Mouse (Mus musculus) liver, adult 2 months (tissue): ENCODE data around the gene Ncam1. TPM values are rescaled to one million over a fixed set of nuclear protein-coding genes. Genes with fewer than 3 reads are reported as not detected.

Source experiments
- DNase-seq: peaks from one replicate; pipeline ENCODE4 v3.0.0-alpha.2; 2011; ENCODE audit warnings: low read depth, low spot score; ENCODE audit errors: extremely low read depth
- H3K27ac ChIP-seq: fragments of 200-500 bp; replicated peaks from 2 replicates; pipeline ENCODE4 v1.5.1; 2012; ENCODE audit warnings: low read depth, mild to moderate bottlenecking, control low read depth, inconsistent platforms, low read length; ENCODE audit not compliant: insufficient read depth
- H3K27me3 ChIP-seq: fragments of 200-500 bp; 2 replicates; pipeline ENCODE4 v1.6.1; 2012; ENCODE audit warnings: mild to moderate bottlenecking, moderate library complexity, low read length, inconsistent platforms; ENCODE audit not compliant: control insufficient read depth, insufficient read depth
- H3K36me3 ChIP-seq: fragments of 200-500 bp; 2 replicates; pipeline ENCODE4 v1.6.1; 2012; ENCODE audit warnings: low read length, inconsistent platforms; ENCODE audit not compliant: control insufficient read depth, insufficient read depth
- H3K4me1 ChIP-seq: fragments of 200-500 bp; 2 replicates; pipeline ENCODE4 v1.6.1; 2011; ENCODE audit warnings: low read length; ENCODE audit not compliant: control insufficient read depth, insufficient read depth
- H3K4me3 ChIP-seq: fragments of 200-500 bp; 2 replicates; pipeline ENCODE4 v1.5.1; 2011; ENCODE audit warnings: low read depth, mild to moderate bottlenecking, control low read depth, low read length, moderate library complexity; ENCODE audit not compliant: insufficient read depth
- H3K79me2 ChIP-seq: fragments of 200-500 bp; 2 replicates; pipeline ENCODE4 v1.6.1; 2012; ENCODE audit warnings: inconsistent platforms, mild to moderate bottlenecking, low read length, moderate library complexity; ENCODE audit not compliant: control insufficient read depth, insufficient read depth
- H3K9ac ChIP-seq: fragments of 200-500 bp; 2 replicates; pipeline ENCODE4 v1.6.1; 2012; ENCODE audit warnings: low read depth, mild to moderate bottlenecking, control low read depth, inconsistent platforms, low read length
- CTCF ChIP-seq: fragments of 200-500 bp; IDR thresholded peaks from 2 replicates; pipeline ENCODE4 v1.5.1; 2011; ENCODE audit warnings: low read depth, low read length, control low read depth
- POLR2A ChIP-seq: fragments of 200-500 bp; IDR thresholded peaks from 2 replicates; pipeline ENCODE4 v1.6.1; 2011; ENCODE audit warnings: low read length, control low read depth; ENCODE audit not compliant: insufficient read depth; ENCODE audit errors: extremely low read depth
- WGBS: fragments of 180-500 bp; shearing (Covaris S2); methylation state at CpG from one replicate; pipeline ENCODE4 v1.1.7; 2018; 5-methylcytosine and 5-hydroxymethylcytosine counted together
- polyA plus RNA-seq: library from polyadenylated mRNA; depleted of rRNA; stranded (reverse); fragments of >200 nt; gene quantifications from 2 replicates; pipeline ENCODE4 v1.2.3, GENCODE M21; 2012
- total RNA-seq: library from RNA; depleted of rRNA; stranded (reverse); fragments of >200 nt; gene quantifications from 2 replicates; pipeline ENCODE4 v1.2.3, GENCODE M21; 2014

The Ncam1 gene
- total and polyA plus RNA-seq, 2 experiments, result 0.07 to 0.18 TPM

DNA sequence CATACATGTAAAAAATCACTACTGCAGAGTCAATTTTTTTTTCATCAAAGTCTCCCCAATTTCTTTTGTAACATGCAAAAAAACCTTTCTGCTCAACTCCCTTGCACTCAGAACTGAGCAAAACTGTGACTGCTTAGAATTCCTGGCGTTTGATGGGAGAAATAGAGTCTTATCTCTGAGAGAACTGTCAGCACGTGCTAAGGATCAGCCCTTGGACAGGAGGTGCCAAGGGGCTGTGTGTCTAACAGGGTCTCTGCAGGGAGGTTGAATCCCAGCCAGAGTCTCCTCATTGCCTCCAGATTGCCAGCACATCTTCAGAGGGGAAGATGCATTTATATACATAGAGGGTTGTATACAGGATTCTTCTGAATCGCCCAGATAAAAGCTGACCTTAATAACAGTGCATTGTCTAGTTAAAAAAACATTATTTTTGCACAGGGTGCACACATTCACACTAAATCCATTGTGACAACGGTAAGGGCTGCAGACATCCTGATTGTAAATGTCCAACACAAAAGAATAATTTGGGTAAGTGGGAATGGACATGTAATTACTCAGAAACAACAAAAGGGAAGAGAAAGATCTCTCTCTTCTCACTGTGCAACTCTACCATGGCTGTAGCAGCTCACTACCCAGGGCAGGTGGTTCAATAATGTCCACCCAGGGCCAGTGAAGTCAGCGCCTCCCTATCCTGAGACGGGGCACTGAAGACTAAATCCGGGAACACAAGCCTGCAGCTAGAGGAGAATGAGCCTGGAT, 203.7 kb downstream of the Ncam1 start:
- H3K36me3 ChIP-seq, result no peaks in the 10 kb centered on the region
- H3K27ac ChIP-seq, result no peak overlapping the region
- no peaks in the 10 kb centered on the region for H3K27me3 ChIP-seq
- TF ChIP-seq POLR2A (no peak), CTCF (no peak)
- no peak for DNase-seq
- 72% methylated on average over 7 of the region's 7 CpGs for WGBS
- H3K79me2 ChIP-seq, result no peaks in the 10 kb centered on the region
- H3K4me1 ChIP-seq, result peaks cover 2% of the 10 kb centered on the region; the same call in 1 of the 2 replicates
- H3K9ac ChIP-seq, result no peak overlapping the region
- H3K4me3 ChIP-seq, result no peak overlapping the region

DNA sequence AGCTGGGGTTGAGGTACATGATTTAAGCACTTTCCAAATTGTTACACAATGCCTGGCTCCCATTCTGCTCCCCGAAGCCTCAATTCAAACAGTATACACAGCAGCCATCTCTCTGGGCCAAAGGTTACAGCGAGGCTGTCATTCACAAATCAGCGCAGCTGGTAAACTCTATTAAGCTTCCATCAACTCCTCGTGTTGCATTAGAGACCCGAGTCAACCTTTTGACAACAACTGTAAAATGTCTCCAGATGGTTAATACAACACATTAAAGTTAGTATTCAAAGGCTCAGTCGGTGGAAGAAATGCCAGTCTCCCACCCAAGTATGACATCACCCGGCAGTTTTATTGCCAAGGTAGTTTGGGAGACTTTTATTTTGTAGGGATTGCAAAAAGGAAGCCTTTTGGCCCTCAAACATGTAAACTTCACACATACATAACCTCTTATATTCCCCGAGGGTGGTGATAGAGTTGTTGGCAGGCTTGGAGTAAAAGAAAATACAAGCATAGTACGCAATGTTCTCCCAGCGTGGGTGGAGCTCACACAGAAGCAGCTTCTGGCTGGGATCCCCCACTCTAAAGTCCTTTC, 204.7 kb downstream of the Ncam1 start:
- DNase-seq, result peak; percentile 93

DNA sequence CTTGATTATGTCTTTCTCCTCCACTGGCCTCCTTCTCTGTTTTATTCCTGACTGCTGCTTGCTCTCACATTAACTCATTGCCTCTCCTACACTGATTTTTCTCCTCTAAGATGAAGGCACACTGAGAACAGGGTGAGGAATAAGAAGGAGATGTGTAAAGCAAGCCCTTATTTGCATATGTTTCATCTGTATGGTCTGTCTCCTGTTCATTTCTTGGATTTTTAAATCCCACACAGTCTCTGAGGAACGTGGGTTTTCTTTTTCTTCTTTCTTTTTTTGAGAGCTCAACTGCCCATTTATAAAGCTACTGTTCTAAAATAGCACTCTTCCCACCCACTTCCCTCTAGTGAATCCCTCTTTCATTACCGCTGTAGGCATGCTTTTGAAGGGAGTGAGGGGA, 206.7 kb downstream of the Ncam1 start:
- no peak for TF ChIP-seq POLR2A
- TF ChIP-seq CTCF, result no peak
- no peak overlapping the region for H3K27ac ChIP-seq

More for the DNA sequence above, 204.7 kb downstream of the Ncam1 start:
- no peaks in the 10 kb centered on the region for H3K36me3 ChIP-seq
- no peak overlapping the region for H3K27ac ChIP-seq
- H3K4me1 ChIP-seq, result peaks cover 2% of the 10 kb centered on the region; the same call in 1 of the 2 replicates
- no peaks in the 10 kb centered on the region for H3K79me2 ChIP-seq
- H3K9ac ChIP-seq, result no peak overlapping the region
- TF ChIP-seq CTCF (no peak), POLR2A (no peak)
- WGBS, result 20% methylated on average over 10 of the region's 10 CpGs
- peak overlapping the region; percentile 28; the same call in 1 of the 2 replicates for H3K4me3 ChIP-seq
- no peaks in the 10 kb centered on the region for H3K27me3 ChIP-seq

DNA sequence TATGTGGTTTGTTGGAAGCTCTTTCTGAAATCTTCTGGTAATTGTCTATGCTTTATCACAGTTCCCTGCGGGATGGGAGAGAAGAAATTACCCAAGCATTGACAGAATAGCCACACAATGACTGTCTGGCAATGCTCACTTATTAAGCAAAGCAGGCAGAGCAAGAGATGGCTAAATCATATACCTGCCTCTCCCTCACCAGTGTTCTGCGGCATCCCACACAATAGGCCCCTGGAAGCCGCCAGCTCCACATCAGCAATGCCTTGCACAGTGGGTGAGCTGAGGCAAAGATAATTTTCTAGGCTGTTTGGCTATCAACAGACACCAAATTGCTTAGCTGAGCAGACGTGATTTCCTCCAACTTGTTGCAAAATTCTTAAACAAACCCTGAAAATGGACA, 208.5 kb downstream of the Ncam1 start:
- H3K4me3 ChIP-seq, result no peak overlapping the region
- 77% methylated on average over 4 of the region's 4 CpGs for WGBS
- no peak overlapping the region for H3K9ac ChIP-seq
- TF ChIP-seq POLR2A (no peak), CTCF (no peak)
- no peak for DNase-seq
- H3K27me3 ChIP-seq, result no peaks in the 10 kb centered on the region
- peaks cover 2% of the 10 kb centered on the region; the same call in 1 of the 2 replicates for H3K4me1 ChIP-seq
- no peak overlapping the region for H3K27ac ChIP-seq
- H3K36me3 ChIP-seq, result no peaks in the 10 kb centered on the region
- no peaks in the 10 kb centered on the region for H3K79me2 ChIP-seq

More for the DNA sequence above, 206.7 kb downstream of the Ncam1 start:
- H3K9ac ChIP-seq, result no peak overlapping the region
- H3K36me3 ChIP-seq, result no peaks in the 10 kb centered on the region
- H3K27me3 ChIP-seq, result no peaks in the 10 kb centered on the region
- 76% methylated on average over 2 of the region's 2 CpGs for WGBS
- peaks cover 2% of the 10 kb centered on the region; the same call in 1 of the 2 replicates for H3K4me1 ChIP-seq
- no peak for DNase-seq
- H3K79me2 ChIP-seq, result no peaks in the 10 kb centered on the region
- H3K4me3 ChIP-seq, result no peak overlapping the region

DNA sequence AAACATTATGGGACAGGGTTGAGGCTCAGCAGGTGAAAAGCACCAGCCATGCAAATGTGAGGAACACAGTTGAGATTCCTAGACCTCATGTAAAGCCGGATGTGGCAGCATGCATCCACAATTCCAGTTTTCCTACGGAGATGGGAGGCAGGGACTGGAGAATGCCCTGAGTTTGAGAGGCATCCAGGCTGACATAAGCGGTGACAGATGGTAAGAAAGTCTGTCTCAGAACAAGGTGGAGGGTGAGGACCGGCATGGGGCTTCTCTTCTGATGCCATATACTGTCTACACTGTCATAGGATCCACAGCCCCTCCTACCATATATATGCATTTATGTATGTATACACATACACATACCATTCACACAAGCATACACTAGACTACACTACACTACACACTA, 221.6 kb downstream of the Ncam1 start:
- Histone ChIP-seq H3K4me3 (no peak overlapping the region), H3K9ac (no peak overlapping the region), H3K4me1 (no peaks in the 10 kb centered on the region), H3K27ac (no peak overlapping the region), H3K27me3 (no peaks in the 10 kb centered on the region), H3K79me2 (no peaks in the 10 kb centered on the region), H3K36me3 (no peaks in the 10 kb centered on the region)
- TF ChIP-seq CTCF, result no peak
- no peak for TF ChIP-seq POLR2A
- no peak for DNase-seq
- WGBS, result 90% methylated on average over 4 of the region's 4 CpGs
